Mouse (Mus musculus) megakaryocyte, embryonic 14.5 days (primary cell): ENCODE data around the gene Duox1. TPM values are rescaled to one million over a fixed set of nuclear protein-coding genes. Genes with fewer than 3 reads are reported as not detected.
"Not testable (repeated sequence)": the region's sequence is repeated elsewhere in the genome, so short reads cannot be mapped to it uniquely, and the experiment has no call there.

Source experiments
- H3K27me3 ChIP-seq: replicated peaks from 2 replicates; pipeline ENCODE3; 2012; ENCODE audit warnings: inconsistent platforms
- H3K36me3 ChIP-seq: replicated peaks from 2 replicates; pipeline ENCODE3; 2012; ENCODE audit warnings: low read length, inconsistent platforms, mixed read lengths
- H3K4me1 ChIP-seq: 2 replicates; pipeline ENCODE4 v1.6.1; 2012; ENCODE audit warnings: inconsistent platforms
- H3K4me3 ChIP-seq: replicated peaks from 2 replicates; pipeline ENCODE3; 2012; ENCODE audit warnings: moderate library complexity, mild to moderate bottlenecking, inconsistent platforms
- H3K9me3 ChIP-seq: 2 replicates; pipeline ENCODE4 v1.6.1; 2012; ENCODE audit warnings: inconsistent platforms
- FLI1 ChIP-seq: IDR thresholded peaks from 2 replicates; pipeline ENCODE4 v1.6.1; 2012; ENCODE audit warnings: low read length, inconsistent platforms, mixed read lengths
- GATA1 ChIP-seq: IDR thresholded peaks from 3 replicates; pipeline ENCODE4 v1.6.1; 2012; ENCODE audit warnings: mixed read lengths, low read length, inconsistent platforms, borderline replicate concordance
- polyA plus RNA-seq: library from polyadenylated mRNA; stranded (reverse); fragments of >175 nt; gene quantifications from 2 replicates; pipeline ENCODE4 v1.2.3, GENCODE M21; 2012; ENCODE audit warnings: low replicate concordance; ENCODE audit not compliant: insufficient read depth

Duox1 gene
- polyA plus RNA-seq, 1 experiment: not detected

- no peak for TF ChIP-seq GATA1
- TF ChIP-seq FLI1: no peak
Observed at GRCm38 (mm10) chr2:122381329-122382103, 66.0 kb downstream of the Duox1 start.

DNA sequence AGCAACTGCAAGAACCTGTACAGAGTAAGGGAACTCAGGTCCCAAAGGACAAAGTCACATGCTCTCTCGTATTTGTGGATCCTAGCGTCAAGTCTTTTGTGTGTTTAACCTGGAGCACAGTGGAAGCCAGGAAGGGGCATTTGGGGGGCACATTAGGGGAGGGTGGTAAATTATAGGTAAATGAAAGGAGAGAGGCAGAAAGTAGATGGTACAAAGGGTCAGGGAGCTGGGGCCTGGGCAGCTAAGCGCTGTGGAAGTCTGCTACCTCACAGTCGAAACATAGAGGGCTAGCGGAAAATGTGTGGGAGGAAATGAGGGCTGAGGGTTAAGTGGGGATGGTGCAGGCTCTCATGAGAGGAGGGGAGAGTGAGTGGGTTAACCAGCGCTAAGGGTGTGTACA, 66.6 kb downstream of the Duox1 start:
- peaks cover 7% of the 10 kb centered on the region for H3K27me3 ChIP-seq
- H3K9me3 ChIP-seq: no peaks in the 10 kb centered on the region
- TF ChIP-seq FLI1 (no peak), GATA1 (no peak)
- no peaks in the 10 kb centered on the region for H3K36me3 ChIP-seq
- H3K4me1 ChIP-seq: peaks cover 20% of the 10 kb centered on the region
- no peak overlapping the region for H3K4me3 ChIP-seq

More at GRCm38 (mm10) chr2:122381329-122382103, 66.0 kb downstream of the Duox1 start:
- Histone ChIP-seq H3K4me1 (peaks cover 20% of the 10 kb centered on the region), H3K4me3 (no peak overlapping the region), H3K9me3 (no peaks in the 10 kb centered on the region), H3K27me3 (peaks cover 7% of the 10 kb centered on the region), H3K36me3 (no peaks in the 10 kb centered on the region)

- H3K4me1 ChIP-seq: peaks cover 9% of the 10 kb centered on the region
- H3K27me3 ChIP-seq: peaks cover 10% of the 10 kb centered on the region
- TF ChIP-seq FLI1 (no peak), GATA1 (no peak)
- no peak overlapping the region for H3K4me3 ChIP-seq
- no peaks in the 10 kb centered on the region for H3K9me3 ChIP-seq
- no peaks in the 10 kb centered on the region for H3K36me3 ChIP-seq
Observed at GRCm38 (mm10) chr2:122385095-122385494, 69.6 kb downstream of the Duox1 start.

GRCm38 (mm10) chr2:122387135-122387534, 71.7 kb downstream of the Duox1 start:
- not testable (repeated sequence) for H3K9me3 ChIP-seq, H3K36me3 ChIP-seq, H3K27me3 ChIP-seq, H3K4me3 ChIP-seq, H3K4me1 ChIP-seq

GRCm38 (mm10) chr2:122396150-122396549, 80.7 kb downstream of the Duox1 start:
- TF ChIP-seq GATA1 (no peak), FLI1 (no peak)
- Histone ChIP-seq H3K9me3 (no peaks in the 10 kb centered on the region), H3K4me1 (no peaks in the 10 kb centered on the region; the same call in 1 of the 2 replicates), H3K4me3 (no peak overlapping the region), H3K27me3 (peaks cover 2% of the 10 kb centered on the region), H3K36me3 (no peaks in the 10 kb centered on the region)

Other genes with a start within 250 kb of the Duox1 start
- 0.51 TPM in 1 of 2 replicates, not detected in the other for gene Spg11, start 197.3 kb upstream of the Duox1 start, polyA plus RNA-seq
- 24.9 and 99.6 TPM in 2 replicates for gene B2m, start 168.0 kb upstream of the Duox1 start, polyA plus RNA-seq
- not detected in 2 replicates for gene Trim69, start 155.0 kb upstream of the Duox1 start, polyA plus RNA-seq
- not detected in 2 replicates for gene Patl2, start 129.5 kb upstream of the Duox1 start, polyA plus RNA-seq
- gene Terb2, start 129.4 kb upstream of the Duox1 start, polyA plus RNA-seq: not detected in 2 replicates
- gene Sord, start 80.9 kb upstream of the Duox1 start, polyA plus RNA-seq: 51.9 and 52.7 TPM in 2 replicates
- gene Duox2, start 17.2 kb upstream of the Duox1 start, polyA plus RNA-seq: not detected in 2 replicates
- gene Duoxa2, start 16.8 kb upstream of the Duox1 start, polyA plus RNA-seq: not detected in 2 replicates
- not detected in 2 replicates for gene Duoxa1, start 1.9 kb upstream of the Duox1 start, polyA plus RNA-seq
- 16.9 and 40.0 TPM in 2 replicates for gene Shf, start 53.5 kb downstream of the Duox1 start, polyA plus RNA-seq
- 0.03 TPM in 1 of 2 replicates, not detected in the other for gene Slc28a2, start 110.8 kb downstream of the Duox1 start, polyA plus RNA-seq
- not detected in 2 replicates for gene Gm14085, start 169.3 kb downstream of the Duox1 start, polyA plus RNA-seq